Mouse (Mus musculus): ENCODE results near the gene Efcc1. TPM values are rescaled to one million over a fixed set of nuclear protein-coding genes. Genes with fewer than 3 reads are reported as not detected.
A peak's percentile ranks its signal among the peaks of the same experiment; 100 is the strongest.
"Not testable (repeated sequence)": the region's sequence is repeated elsewhere in the genome, so short reads cannot be mapped to it uniquely, and the experiment has no call there.

The Efcc1 gene
- polyA plus RNA-seq, 1 experiment = 0.05 TPM

DNA sequence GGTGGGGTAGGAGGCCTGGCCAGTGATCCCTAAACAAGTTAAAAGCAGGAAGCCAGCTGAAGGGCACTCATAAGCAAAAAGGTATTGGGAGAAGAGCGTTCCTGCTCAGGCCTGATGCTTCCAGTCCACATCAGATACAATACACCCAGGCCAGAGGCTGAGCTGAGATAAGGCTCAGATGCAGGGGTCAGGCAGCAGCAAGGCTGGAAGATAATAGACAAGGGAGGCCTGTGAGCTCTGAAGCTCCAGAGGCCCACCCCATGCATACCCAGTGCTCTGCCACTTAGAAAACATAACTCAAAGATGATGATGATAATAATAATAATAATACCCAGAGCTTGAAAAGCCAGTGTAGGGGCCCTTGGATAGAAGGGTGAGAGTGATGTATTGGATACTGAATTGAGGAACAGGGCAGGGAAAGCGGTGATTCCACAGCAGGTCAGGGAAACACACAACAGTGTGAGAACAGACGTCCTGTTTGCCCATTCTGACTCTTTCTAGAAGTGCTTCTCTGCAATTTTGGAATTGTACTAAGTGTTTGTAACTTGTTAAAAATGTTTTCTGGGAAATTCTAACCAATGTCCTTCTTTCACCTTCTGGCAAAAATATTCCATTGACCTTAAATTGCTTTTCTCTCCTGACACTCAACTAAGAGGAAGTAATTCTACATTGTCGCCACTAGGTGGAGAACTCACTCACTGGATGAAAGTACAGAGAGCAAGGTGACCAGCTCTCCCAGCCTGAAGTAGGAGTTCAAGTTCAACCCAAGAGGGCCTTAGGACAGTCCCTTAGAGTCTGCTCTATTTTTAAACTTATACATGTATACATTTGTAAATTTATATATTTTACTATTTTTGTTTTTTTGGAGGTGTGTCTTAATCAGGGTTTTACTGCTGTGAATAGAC lies 33.0 kb downstream of the Efcc1 start:
- H3ac ChIP-seq (ENCODE audit: control insufficient read depth, insufficient read length, low read depth) = no peak overlapping the region
- H3K79me3 ChIP-seq (ENCODE audit: low read depth) = no peaks in the 10 kb centered on the region
- TF ChIP-seq MAX (IDR thresholded peaks at IDR 0.05) = no peak
- TF ChIP-seq CTCF (IDR thresholded peaks at IDR 0.05; ENCODE audit: control insufficient read depth, insufficient read depth, insufficient read length) = no peak
- no peak for TF ChIP-seq MYOG (IDR thresholded peaks at IDR 0.05; ENCODE audit: control insufficient read depth, extremely low read depth, insufficient read length)
- TF ChIP-seq USF1 (IDR thresholded peaks at IDR 0.05; ENCODE audit: low read depth) = no peak
- no peak for TF ChIP-seq MYOD1 (IDR thresholded peaks at IDR 0.05; ENCODE audit: control insufficient read depth, insufficient read length, low read depth)
- no peak for TF ChIP-seq FOSL1 (IDR thresholded peaks at IDR 0.05; ENCODE audit: insufficient read depth, low read length, poor library complexity, severe bottlenecking)
- TF ChIP-seq CEBPB (IDR thresholded peaks at IDR 0.05; ENCODE audit: low read depth) = no peak
- no peaks in the 10 kb centered on the region for H3K79me2 ChIP-seq (ENCODE audit: control insufficient read depth, insufficient read depth)
- peaks cover 7% of the 10 kb centered on the region for H3K27me3 ChIP-seq (ENCODE audit: control insufficient read depth, insufficient read depth, insufficient read length)
- no peak overlapping the region for H3K4me3 ChIP-seq (ENCODE audit: insufficient read depth, poor library complexity, severe bottlenecking)
- H3K36me3 ChIP-seq (ENCODE audit: control insufficient read depth, insufficient read depth) = no peaks in the 10 kb centered on the region

DNA sequence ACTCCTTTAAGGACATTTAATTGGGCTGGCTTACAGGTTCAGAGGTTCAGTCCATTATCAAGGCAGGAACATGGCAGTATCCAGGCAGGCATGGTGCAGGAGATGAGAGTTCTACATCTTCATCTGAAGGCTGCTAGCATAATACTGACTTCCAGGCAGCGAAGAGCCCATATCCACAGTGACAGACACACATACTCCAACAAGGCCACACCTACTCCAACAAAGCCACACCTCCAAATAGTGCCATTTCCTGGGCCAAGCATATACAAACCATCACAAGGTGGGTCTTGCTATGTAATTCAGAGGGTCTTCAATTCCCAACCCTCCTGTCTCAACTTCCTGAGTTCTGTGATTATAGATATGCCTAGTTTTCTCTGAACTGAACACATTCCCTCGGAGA lies 33.6 kb downstream of the Efcc1 start:
- H3K79me2 ChIP-seq (ENCODE audit: control insufficient read depth, insufficient read depth); H3K79me3 ChIP-seq (ENCODE audit: low read depth); H3K27me3 ChIP-seq (ENCODE audit: control insufficient read depth, insufficient read depth, insufficient read length); H3K4me3 ChIP-seq (ENCODE audit: insufficient read depth, poor library complexity, severe bottlenecking); H3ac ChIP-seq (ENCODE audit: control insufficient read depth, insufficient read length, low read depth); H3K36me3 ChIP-seq (ENCODE audit: control insufficient read depth, insufficient read depth): not testable (repeated sequence)

DNA sequence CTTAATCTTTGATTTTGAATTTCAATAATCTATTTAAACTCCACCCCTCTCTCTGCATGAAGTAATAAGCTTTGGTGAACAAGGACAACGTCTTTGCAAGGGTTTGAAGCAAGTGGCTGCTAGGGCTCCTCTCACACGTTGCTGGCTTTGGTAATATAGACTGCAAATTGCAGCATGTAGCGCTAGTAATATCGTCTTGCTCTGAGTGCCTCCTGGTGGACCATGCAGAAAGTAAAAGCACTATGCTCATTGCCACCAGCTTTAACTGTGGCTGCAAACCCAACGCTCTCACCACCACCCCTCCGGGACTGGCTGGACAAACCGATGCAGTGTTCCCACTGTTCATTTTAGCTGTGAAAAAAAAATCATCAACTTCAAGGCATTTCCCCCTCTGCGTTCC lies 40.0 kb downstream of the Efcc1 start:
- H3ac ChIP-seq (ENCODE audit: control insufficient read depth, insufficient read length, low read depth) = no peak overlapping the region

DNA sequence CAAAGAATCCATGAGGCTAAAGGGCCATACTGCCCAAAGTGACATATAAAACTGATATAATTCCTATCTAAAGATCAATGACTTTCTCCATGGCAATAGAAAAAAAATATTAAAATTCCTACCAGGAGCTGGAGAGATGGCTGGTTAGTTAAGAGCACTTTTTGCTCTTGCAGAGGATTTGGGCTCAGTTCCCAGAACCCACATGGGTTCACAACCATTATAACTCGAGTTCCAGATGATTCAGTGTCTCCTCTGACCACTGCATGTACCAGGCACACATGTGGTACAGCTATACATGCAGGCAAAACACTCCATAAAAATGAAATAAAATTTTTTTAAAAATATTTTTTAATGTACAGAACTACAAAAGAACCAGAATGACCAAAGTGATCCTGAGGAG lies 43.8 kb downstream of the Efcc1 start:
- Histone ChIP-seq H3K4me3 (ENCODE audit: insufficient read depth, poor library complexity, severe bottlenecking) (no peak overlapping the region), H3ac (ENCODE audit: control insufficient read depth, insufficient read length, low read depth) (no peak overlapping the region), H3K27me3 (ENCODE audit: control insufficient read depth, insufficient read depth, insufficient read length) (no peaks in the 10 kb centered on the region), H3K79me3 (ENCODE audit: low read depth) (no peaks in the 10 kb centered on the region), H3K79me2 (ENCODE audit: control insufficient read depth, insufficient read depth) (no peaks in the 10 kb centered on the region), H3K36me3 (ENCODE audit: control insufficient read depth, insufficient read depth) (no peaks in the 10 kb centered on the region)
- TF ChIP-seq MYOD1 (IDR thresholded peaks at IDR 0.05; ENCODE audit: control insufficient read depth, insufficient read length, low read depth) = no peak
- no peak for TF ChIP-seq FOSL1 (IDR thresholded peaks at IDR 0.05; ENCODE audit: insufficient read depth, low read length, poor library complexity, severe bottlenecking)
- TF ChIP-seq MYOG (IDR thresholded peaks at IDR 0.05; ENCODE audit: control insufficient read depth, extremely low read depth, insufficient read length) = no peak
- TF ChIP-seq CTCF (IDR thresholded peaks at IDR 0.05; ENCODE audit: control insufficient read depth, insufficient read depth, insufficient read length) = no peak
- TF ChIP-seq USF1 (IDR thresholded peaks at IDR 0.05; ENCODE audit: low read depth) = no peak
- no peak for TF ChIP-seq MAX (IDR thresholded peaks at IDR 0.05)
- no peak for TF ChIP-seq CEBPB (IDR thresholded peaks at IDR 0.05; ENCODE audit: low read depth)

More for the DNA sequence above, 40.0 kb downstream of the Efcc1 start:
- Histone ChIP-seq H3K27me3 (ENCODE audit: control insufficient read depth, insufficient read depth, insufficient read length) (no peaks in the 10 kb centered on the region), H3K4me3 (ENCODE audit: insufficient read depth, poor library complexity, severe bottlenecking) (no peak overlapping the region), H3K79me3 (ENCODE audit: low read depth) (no peaks in the 10 kb centered on the region), H3K36me3 (ENCODE audit: control insufficient read depth, insufficient read depth) (no peaks in the 10 kb centered on the region), H3K79me2 (ENCODE audit: control insufficient read depth, insufficient read depth) (no peaks in the 10 kb centered on the region)
- TF ChIP-seq MYOG (IDR thresholded peaks at IDR 0.05; ENCODE audit: control insufficient read depth, extremely low read depth, insufficient read length) (no peak), CTCF (IDR thresholded peaks at IDR 0.05; ENCODE audit: control insufficient read depth, insufficient read depth, insufficient read length) (peak; percentile 9)

DNA sequence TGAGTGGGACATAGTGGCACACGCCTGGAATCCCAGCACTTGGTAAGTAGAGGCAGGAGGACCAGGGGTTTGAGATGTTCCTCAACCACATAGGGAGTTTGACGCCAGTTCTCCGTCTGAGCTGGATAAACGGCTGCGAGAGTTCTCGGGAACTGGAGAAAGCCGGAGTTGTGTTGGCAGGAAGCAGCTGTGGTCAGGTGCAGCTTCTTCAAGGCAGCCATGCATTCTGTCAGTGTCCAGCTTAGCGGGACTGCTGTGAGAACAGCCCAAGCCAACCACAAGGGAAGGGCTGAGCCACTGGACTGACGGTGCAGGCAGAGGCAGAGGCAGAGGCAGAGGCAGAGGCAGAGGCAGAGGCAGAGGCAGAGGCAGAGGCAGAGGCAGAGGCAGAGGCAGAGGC lies 44.2 kb downstream of the Efcc1 start:
- no peaks in the 10 kb centered on the region for H3K27me3 ChIP-seq (ENCODE audit: control insufficient read depth, insufficient read depth, insufficient read length)
- no peak for TF ChIP-seq CEBPB (IDR thresholded peaks at IDR 0.05; ENCODE audit: low read depth)
- no peak for TF ChIP-seq MYOG (IDR thresholded peaks at IDR 0.05; ENCODE audit: control insufficient read depth, extremely low read depth, insufficient read length)
- no peak for TF ChIP-seq CTCF (IDR thresholded peaks at IDR 0.05; ENCODE audit: control insufficient read depth, insufficient read depth, insufficient read length)
- no peak for TF ChIP-seq MAX (IDR thresholded peaks at IDR 0.05)
- no peak for TF ChIP-seq USF1 (IDR thresholded peaks at IDR 0.05; ENCODE audit: low read depth)
- TF ChIP-seq MYOD1 (IDR thresholded peaks at IDR 0.05; ENCODE audit: control insufficient read depth, insufficient read length, low read depth) = no peak
- no peak overlapping the region for H3ac ChIP-seq (ENCODE audit: control insufficient read depth, insufficient read length, low read depth)
- no peak overlapping the region for H3K4me3 ChIP-seq (ENCODE audit: insufficient read depth, poor library complexity, severe bottlenecking)
- H3K79me3 ChIP-seq (ENCODE audit: low read depth) = no peaks in the 10 kb centered on the region
- no peaks in the 10 kb centered on the region for H3K36me3 ChIP-seq (ENCODE audit: control insufficient read depth, insufficient read depth)
- no peaks in the 10 kb centered on the region for H3K79me2 ChIP-seq (ENCODE audit: control insufficient read depth, insufficient read depth)

DNA sequence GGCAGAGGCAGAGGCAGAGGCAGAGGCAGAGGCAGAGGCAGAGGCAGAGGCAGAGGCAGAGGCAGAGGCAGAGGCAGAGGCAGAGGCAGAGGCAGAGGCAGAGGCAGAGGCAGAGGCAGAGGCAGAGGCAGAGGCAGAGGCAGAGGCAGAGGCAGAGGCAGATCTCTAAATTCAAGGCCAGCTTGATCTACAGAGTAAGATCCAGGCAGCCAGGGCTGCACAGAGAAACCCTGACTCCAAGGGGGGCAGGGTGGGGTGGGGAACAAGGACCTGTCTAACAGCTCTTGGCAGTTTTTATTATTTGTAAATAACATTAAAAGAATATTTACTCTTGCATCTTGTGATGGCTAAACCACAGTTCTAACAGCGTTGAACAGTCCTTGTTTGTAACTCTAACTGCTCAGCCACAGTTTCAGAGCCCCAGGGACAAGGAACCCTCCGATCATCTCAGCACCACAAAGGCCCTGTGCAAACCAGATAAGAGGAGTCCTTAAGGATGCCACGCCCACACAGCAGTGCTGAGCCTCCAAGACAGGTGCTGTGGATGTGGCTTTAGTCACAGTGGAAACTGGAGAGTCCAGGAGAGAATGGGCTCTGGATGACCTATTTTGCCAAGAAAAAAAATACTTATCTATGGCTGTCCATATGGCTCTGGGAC lies 45.0 kb downstream of the Efcc1 start:
- H3K79me3 ChIP-seq (ENCODE audit: low read depth) = no peaks in the 10 kb centered on the region
- no peak for TF ChIP-seq CTCF (IDR thresholded peaks at IDR 0.05; ENCODE audit: control insufficient read depth, insufficient read depth, insufficient read length)
- TF ChIP-seq CEBPB (IDR thresholded peaks at IDR 0.05; ENCODE audit: low read depth) = no peak
- TF ChIP-seq MYOD1 (IDR thresholded peaks at IDR 0.05; ENCODE audit: control insufficient read depth, insufficient read length, low read depth) = peak; percentile 38
- no peak for TF ChIP-seq MAX (IDR thresholded peaks at IDR 0.05)
- TF ChIP-seq MYOG (IDR thresholded peaks at IDR 0.05; ENCODE audit: control insufficient read depth, extremely low read depth, insufficient read length) = no peak
- TF ChIP-seq USF1 (IDR thresholded peaks at IDR 0.05; ENCODE audit: low read depth) = no peak
- H3ac ChIP-seq (ENCODE audit: control insufficient read depth, insufficient read length, low read depth) = no peak overlapping the region
- no peak overlapping the region for H3K4me3 ChIP-seq (ENCODE audit: insufficient read depth, poor library complexity, severe bottlenecking)
- H3K79me2 ChIP-seq (ENCODE audit: control insufficient read depth, insufficient read depth) = no peaks in the 10 kb centered on the region
- H3K36me3 ChIP-seq (ENCODE audit: control insufficient read depth, insufficient read depth) = no peaks in the 10 kb centered on the region
- H3K27me3 ChIP-seq (ENCODE audit: control insufficient read depth, insufficient read depth, insufficient read length) = no peaks in the 10 kb centered on the region
